Mouse (Mus musculus) urinary bladder, adult 2 months (tissue): Measurements from ENCODE around the gene Ankrd6. TPM values are rescaled to one million over a fixed set of nuclear protein-coding genes. Genes with fewer than 3 reads are reported as not detected.

Experiments used
- DNase-seq: peaks from one replicate; pipeline ENCODE4 v3.0.0; 2022; ENCODE audit warnings: low spot score
- polyA plus RNA-seq: library from polyadenylated mRNA; depleted of rRNA; stranded (reverse); fragments of >200 nt; gene quantifications from 2 replicates; pipeline ENCODE4 v1.2.3, GENCODE M21; 2012

Gene Ankrd6
- polyA plus RNA-seq, 1 experiment = 0.96 TPM

- DNase-seq = no peak
These were observed 45.3 kb downstream of the Ankrd6 start for GRCm38 (mm10) chr4:32905381-32905780.

DNA sequence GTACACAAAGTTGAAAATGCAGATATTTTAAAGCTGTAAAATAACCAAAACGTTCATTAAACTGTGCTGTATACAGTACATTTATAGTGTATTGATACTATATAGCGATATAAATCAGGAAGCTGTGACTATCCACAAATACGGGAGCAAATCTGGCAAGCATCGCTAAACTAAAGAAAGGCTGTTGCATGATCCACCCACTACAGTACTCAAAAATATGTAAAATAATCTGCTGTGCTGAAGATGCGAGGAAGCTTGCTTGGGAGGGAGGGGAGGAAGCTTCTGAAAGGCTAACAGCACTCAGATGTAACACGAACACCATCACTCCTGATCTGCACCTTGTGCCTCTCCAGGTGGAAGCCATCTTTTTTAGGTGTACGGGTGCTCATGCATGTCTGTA, 46.8 kb downstream of the Ankrd6 start:
- DNase-seq = no peak

DNA sequence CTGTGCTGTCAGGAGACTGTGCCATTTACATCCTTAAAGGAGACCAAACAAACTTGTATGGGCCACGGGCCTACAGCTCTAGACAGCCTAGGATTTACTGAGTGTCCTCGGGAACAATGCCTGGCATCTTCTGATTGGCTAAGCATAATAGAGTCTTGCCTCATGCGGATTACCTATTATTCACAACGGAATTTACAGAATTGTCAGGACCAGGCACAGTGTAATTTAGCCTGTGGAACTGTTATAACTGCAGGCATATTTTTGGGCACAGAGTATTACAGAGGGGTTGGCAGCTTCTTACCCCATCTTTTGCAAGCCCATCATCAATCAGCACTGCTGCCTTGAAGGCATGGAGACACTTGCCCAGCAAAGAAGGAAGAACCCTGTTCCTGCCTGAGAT, 51.6 kb downstream of the Ankrd6 start:
- DNase-seq = no peak

GRCm38 (mm10) chr4:32891341-32891740, 59.3 kb downstream of the Ankrd6 start:
- DNase-seq = no peak

DNA sequence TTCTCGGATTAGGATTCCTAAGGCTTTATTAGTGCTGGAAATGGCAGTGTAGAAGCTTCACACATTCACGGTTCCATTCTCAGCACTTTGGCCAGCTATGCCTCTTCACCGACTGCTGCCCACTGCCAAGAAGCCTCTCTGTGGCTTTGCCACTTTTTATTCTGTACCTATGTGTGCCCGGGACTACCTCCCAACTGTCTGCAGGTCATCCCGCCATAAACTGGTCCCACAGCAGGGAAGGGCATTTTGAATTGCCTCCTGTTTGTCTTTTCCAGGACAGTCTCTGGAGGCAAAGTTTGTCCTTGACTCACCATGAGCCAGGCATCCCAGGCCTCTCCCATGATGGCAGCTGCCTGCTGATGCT, 59.9 kb downstream of the Ankrd6 start:
- DNase-seq = no peak

GRCm38 (mm10) chr4:32889996-32890734, 60.5 kb downstream of the Ankrd6 start:
- DNase-seq = no peak

DNA sequence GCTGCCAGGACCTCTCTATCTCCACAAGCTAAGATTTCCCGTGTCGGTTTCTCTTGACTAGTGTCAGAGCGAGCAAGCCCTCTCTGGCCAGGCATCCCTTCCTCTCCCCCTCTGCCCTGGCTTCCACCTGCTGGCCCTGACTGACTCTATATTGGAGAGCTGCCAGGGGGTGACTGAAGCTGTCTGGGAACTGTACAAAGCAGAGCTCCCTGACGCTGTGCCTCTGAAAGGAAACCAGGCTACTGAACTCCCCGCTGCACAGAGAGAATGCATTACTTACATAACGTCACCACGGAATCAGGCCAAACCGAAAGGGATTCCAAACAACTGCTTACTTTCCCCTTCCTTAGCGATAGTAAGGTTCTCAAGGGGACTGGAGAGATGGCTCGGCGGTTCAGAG, 61.4 kb downstream of the Ankrd6 start:
- DNase-seq = no peak

GRCm38 (mm10) chr4:32886479-32886878, 64.2 kb downstream of the Ankrd6 start:
- DNase-seq = no peak

DNA sequence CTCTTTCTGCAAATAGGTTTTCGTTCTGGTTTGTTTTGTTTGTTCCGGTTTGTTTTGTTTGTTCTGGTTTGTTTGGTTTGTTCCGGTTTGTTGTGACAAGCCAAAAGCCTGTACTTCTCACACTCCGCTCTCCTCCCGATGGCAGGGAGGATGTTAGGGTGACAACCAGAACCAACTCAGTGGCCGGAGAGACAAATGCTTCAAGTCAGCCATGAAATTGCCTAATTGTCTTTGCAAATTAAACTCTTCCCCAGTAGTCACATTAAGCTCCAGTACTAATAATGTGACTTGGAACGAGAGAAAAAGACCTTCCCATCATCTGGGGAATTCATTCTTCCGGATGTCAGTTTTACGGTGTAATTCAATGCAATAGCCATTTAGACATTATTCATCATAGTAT, 66.0 kb downstream of the Ankrd6 start:
- DNase-seq = no peak

DNA sequence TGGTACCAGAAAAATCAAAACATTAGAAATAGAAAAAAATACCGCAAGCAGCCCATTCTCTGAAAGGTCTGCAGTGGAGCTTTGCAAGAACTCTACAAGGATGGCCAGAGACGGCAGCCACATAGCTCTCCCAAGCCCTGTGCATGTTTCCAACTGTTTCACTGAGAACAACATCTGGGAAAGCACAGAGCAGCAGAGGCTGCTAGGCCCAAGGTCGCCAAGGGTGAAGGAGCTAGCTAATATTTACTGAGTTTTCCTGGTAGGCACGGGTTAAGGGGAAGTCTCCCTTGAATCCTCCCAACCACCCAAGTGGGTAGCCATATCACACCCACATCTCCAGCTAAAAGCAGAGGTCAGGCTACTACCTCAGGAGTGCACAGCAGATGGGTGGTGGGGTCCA, 69.6 kb downstream of the Ankrd6 start:
- no peak for DNase-seq

- no peak for DNase-seq
These were observed 76.0 kb downstream of the Ankrd6 start for GRCm38 (mm10) chr4:32874669-32875068.

- DNase-seq = no peak
These were observed 78.4 kb downstream of the Ankrd6 start for GRCm38 (mm10) chr4:32872189-32872749.

GRCm38 (mm10) chr4:32869370-32869769, 81.3 kb downstream of the Ankrd6 start:
- no peak for DNase-seq

GRCm38 (mm10) chr4:32868858-32869257, 81.8 kb downstream of the Ankrd6 start:
- no peak for DNase-seq

- DNase-seq = no peak
These were observed 82.2 kb downstream of the Ankrd6 start for GRCm38 (mm10) chr4:32868437-32868836.

GRCm38 (mm10) chr4:32867460-32867859, 83.2 kb downstream of the Ankrd6 start:
- no peak for DNase-seq

DNA sequence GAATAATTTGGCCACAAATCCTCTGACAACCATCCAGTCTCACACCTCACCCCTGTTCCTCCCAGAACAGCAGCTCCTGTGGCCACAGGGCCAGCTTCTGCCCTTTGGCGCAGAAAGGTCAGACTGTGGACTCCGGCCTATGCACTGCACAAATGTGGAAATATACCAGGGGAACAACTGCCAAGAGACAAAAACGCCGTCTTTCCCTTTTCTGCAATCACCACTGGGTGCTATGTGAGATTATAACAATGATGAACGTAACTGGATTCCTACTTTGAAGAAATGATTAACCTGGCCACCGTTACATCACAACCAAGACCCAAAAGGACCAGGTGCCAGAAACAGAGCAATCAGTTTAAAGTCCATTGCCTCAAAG, 85.8 kb downstream of the Ankrd6 start:
- no peak for DNase-seq

DNA sequence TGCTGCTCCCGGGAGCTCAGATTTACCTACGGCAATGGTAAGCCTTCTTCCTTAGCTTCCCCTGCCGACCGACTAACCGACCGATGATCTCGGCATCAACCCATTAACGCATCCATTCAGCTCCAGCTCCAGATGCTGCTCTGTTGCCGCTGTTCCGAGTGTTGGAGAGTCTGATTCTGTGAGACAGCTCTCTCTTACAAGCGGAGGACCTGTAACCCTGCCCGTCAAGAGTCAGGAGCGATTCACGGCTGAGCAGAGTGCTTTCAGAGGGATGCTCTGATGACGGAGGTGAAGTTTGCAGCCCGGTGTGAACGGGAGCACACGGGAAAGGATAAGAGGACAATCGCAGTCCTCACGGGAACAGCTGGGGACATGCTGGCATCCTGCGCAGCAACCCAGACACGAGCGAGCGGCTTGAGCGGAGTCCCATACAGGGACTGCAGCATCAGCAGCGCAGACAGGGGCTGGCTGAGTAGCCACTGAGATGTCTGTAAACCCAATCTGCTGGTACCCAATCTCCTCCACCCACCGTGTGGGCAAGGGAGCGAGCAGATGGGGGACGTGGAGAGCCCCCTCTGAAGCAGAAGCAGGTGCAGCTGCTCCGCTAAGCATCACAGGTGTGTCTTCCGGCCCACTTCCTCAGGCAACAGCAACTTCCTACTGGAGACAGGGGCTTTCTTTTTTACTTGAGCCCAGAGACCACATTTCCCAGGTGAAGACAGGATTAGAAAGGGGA, 86.3 kb downstream of the Ankrd6 start:
- DNase-seq = no peak

- no peak for DNase-seq
These were observed 87.1 kb downstream of the Ankrd6 start for GRCm38 (mm10) chr4:32863447-32864130.

GRCm38 (mm10) chr4:32862751-32863446, 87.7 kb downstream of the Ankrd6 start:
- DNase-seq = no peak

- DNase-seq = no peak
These were observed 88.5 kb downstream of the Ankrd6 start for GRCm38 (mm10) chr4:32862011-32862750.
